Comparison of ENCODE assay signal across 9 mouse cellular contexts in genomic region chr4:138379091-138379840, GRCm38 (mm10). TPM values are rescaled to one million over a fixed set of nuclear protein-coding genes. Genes with fewer than 3 reads are reported as not detected.
DNase-seq lines count a peak whose midpoint lies in the region; ATAC-seq and TF ChIP-seq lines count a peak whose summit lies in the region.
"Had no signal": no experiment of that assay in that cellular context is flagged by ENCODE, and none has a peak within 500 bp of the region (broad histone marks: within the 10 kb centered on the region; RNA-seq: fewer than 3 reads in every experiment).

No protein-coding gene starts in this region.

- no peaks in the 10 kb centered on the region for H3K9me3 ChIP-seq in hindbrain, embryonic 15.5 days
- H3K9me3 ChIP-seq in midbrain, embryonic 15.5 days = no peaks in the 10 kb centered on the region

- DNase-seq in ovary, adult 18-20 months (ENCODE audit: low spot score) = peak; percentile 51
- no peak for DNase-seq in ovary, postnatal 10 days (ENCODE audit: low spot score)
- DNase-seq in cerebellum, adult 2 months = peak; percentile 87 to 88
- peak; percentile 64 to 82 for DNase-seq in left cerebral cortex, postnatal 14 days (ENCODE audit: low spot score in 2 of 2)
- peak; percentile 78 for DNase-seq in testis, postnatal 10 days (ENCODE audit: low spot score)

- ATAC-seq in frontal cortex, adult (ENCODE audit: low TSS enrichment) = peak; percentile 76; the same call in 1 of the 2 replicates
- ATAC-seq in hindbrain, embryonic 15.5 days (ENCODE audit: low FRiP score, low read depth) = peak; percentile 55; the same call in 1 of the 2 replicates
- 0 out of 2 replicates have a peak, but pooled peaks have one; percentile 65 for ATAC-seq in midbrain, embryonic 15.5 days (replicated peaks)

- peak overlapping the region; percentile 23 for H3K4me2 ChIP-seq in hindbrain, embryonic 15.5 days
- no peak overlapping the region for H3K4me2 ChIP-seq in midbrain, embryonic 15.5 days

- H3K27me3 ChIP-seq in cerebellum, adult 2 months (ENCODE audit: control insufficient read depth, insufficient read depth, low read length) = no peaks in the 10 kb centered on the region
- H3K27me3 ChIP-seq in hindbrain, embryonic 15.5 days = no peaks in the 10 kb centered on the region
- no peaks in the 10 kb centered on the region for H3K27me3 ChIP-seq in midbrain, embryonic 15.5 days (replicated peaks)

- intact Hi-C loops in left cerebral cortex, postnatal 14 days (cut with DNase I) = loop anchor here (2.0 to 5.0 kb wide), 2 partner anchors 37 to 52 kb away; partner anchors contain the start of gene Pink1

- H3K27ac ChIP-seq in cerebellum, adult 2 months (ENCODE audit: insufficient read depth, low read length) = no peak overlapping the region
- peak overlapping the region; percentile 43; the same call in 1 of the 2 replicates for H3K27ac ChIP-seq in hindbrain, embryonic 15.5 days (replicated peaks)
- peak overlapping the region; percentile 18; the same call in 1 of the 2 replicates for H3K27ac ChIP-seq in midbrain, embryonic 15.5 days

- TF ChIP-seq POLR2A in cerebellum, adult 2 months (IDR thresholded peaks at IDR 0.05; ENCODE audit: borderline replicate concordance, insufficient read depth, low read length) = no peak

- TF ChIP-seq CTCF in cerebellum, adult 2 months (IDR thresholded peaks at IDR 0.05; ENCODE audit: borderline replicate concordance, insufficient read depth, low read depth, low read length) = peak; percentile 97

- peaks cover 4% of the 10 kb centered on the region; the same call in 1 of the 2 replicates for H3K4me1 ChIP-seq in cerebellum, adult 2 months (ENCODE audit: control insufficient read depth, insufficient read depth, low read length)
- H3K4me1 ChIP-seq in hindbrain, embryonic 15.5 days (replicated peaks) = peaks cover 16% of the 10 kb centered on the region
- peaks cover 14% of the 10 kb centered on the region for H3K4me1 ChIP-seq in midbrain, embryonic 15.5 days

- H3K36me3 ChIP-seq in hindbrain, embryonic 15.5 days = no peaks in the 10 kb centered on the region
- H3K36me3 ChIP-seq in midbrain, embryonic 15.5 days (replicated peaks) = no peaks in the 10 kb centered on the region

- 22% methylated on average over 14 of the region's 14 CpGs for WGBS in cerebellum, adult 2 months
- WGBS in hindbrain, embryonic 15.5 days = 31% methylated on average over 14 of the region's 14 CpGs
- WGBS in midbrain, embryonic 15.5 days = 38% methylated on average over 14 of the region's 14 CpGs

- H3K9ac ChIP-seq in hindbrain, embryonic 15.5 days = no peak overlapping the region
- H3K9ac ChIP-seq in midbrain, embryonic 15.5 days = no peak overlapping the region

- no peak overlapping the region for H3K4me3 ChIP-seq in cerebellum, adult 2 months (replicated peaks; ENCODE audit: insufficient read depth, low read depth, low read length)
- H3K4me3 ChIP-seq in hindbrain, embryonic 15.5 days = no peak overlapping the region
- H3K4me3 ChIP-seq in midbrain, embryonic 15.5 days = no peak overlapping the region
- H3K4me3 ChIP-seq: megakaryocyte, embryonic 14.5 days had no signal

RNA-seq across cellular contexts. Expression of gene Cda, which starts 11.5 kb away (rescaled TPM):
- polyA plus RNA-seq in cerebellum, adult 2 months (2012; rRNA removed) = 12.6 and 15.4 TPM in 2 replicates
- polyA plus RNA-seq in hindbrain, embryonic 15.5 days (2015; fragmentation: Nextera tagmentation; extraction: Ambion mirVana) = 4.5 and 6.5 TPM in 2 replicates
- total RNA-seq in left cerebral cortex, postnatal 14 days (2021) = 1 to 10 TPM; 3.3 to 4.1 TPM
- polyA plus RNA-seq in midbrain, embryonic 15.5 days (2015; fragmentation: Nextera tagmentation; extraction: Ambion mirVana) = 4.4 and 4.6 TPM in 2 replicates

RNA-seq across cellular contexts. Expression of gene Fam43b, which starts 17.1 kb away (rescaled TPM):
- polyA plus RNA-seq in cerebellum, adult 2 months (2012; rRNA removed) = 12.4 and 15.0 TPM in 2 replicates
- 15.7 and 16.5 TPM in 2 replicates for polyA plus RNA-seq in hindbrain, embryonic 15.5 days (2015; fragmentation: Nextera tagmentation; extraction: Ambion mirVana)
- 10 to 100 TPM; 33.9 TPM for total RNA-seq in left cerebral cortex, postnatal 14 days (2021)
- polyA plus RNA-seq in midbrain, embryonic 15.5 days (2015; fragmentation: Nextera tagmentation; extraction: Ambion mirVana) = 9.1 and 11.1 TPM in 2 replicates

RNA-seq across cellular contexts. Expression of gene Pink1, which starts 53.2 kb away (rescaled TPM):
- 404 and 437 TPM in 2 replicates for polyA plus RNA-seq in cerebellum, adult 2 months (2012; rRNA removed)
- 105 and 111 TPM in 2 replicates for polyA plus RNA-seq in hindbrain, embryonic 15.5 days (2015; fragmentation: Nextera tagmentation; extraction: Ambion mirVana)
- 100 to 1,000 TPM; 181 to 190 TPM for total RNA-seq in left cerebral cortex, postnatal 14 days (2021)
- polyA plus RNA-seq in midbrain, embryonic 15.5 days (2015; fragmentation: Nextera tagmentation; extraction: Ambion mirVana) = 105 and 113 TPM in 2 replicates

RNA-seq across cellular contexts. Expression of gene Mul1, which starts 55.2 kb away (rescaled TPM):
- 40.9 and 45.3 TPM in 2 replicates for polyA plus RNA-seq in cerebellum, adult 2 months (2012; rRNA removed)
- 17.6 and 19.2 TPM in 2 replicates for polyA plus RNA-seq in hindbrain, embryonic 15.5 days (2015; fragmentation: Nextera tagmentation; extraction: Ambion mirVana)
- total RNA-seq in left cerebral cortex, postnatal 14 days (2021) = 10 to 100 TPM; 50.5 to 55.9 TPM
- 18.5 and 21.5 TPM in 2 replicates for polyA plus RNA-seq in midbrain, embryonic 15.5 days (2015; fragmentation: Nextera tagmentation; extraction: Ambion mirVana)
